Mouse (Mus musculus) embryonic fibroblast, embryonic 13.5 days (primary cell): Measurements from ENCODE around the gene Specc1. TPM values are rescaled to one million over a fixed set of nuclear protein-coding genes. Genes with fewer than 3 reads are reported as not detected.

Source experiments
- H3K27ac ChIP-seq: 2 replicates; pipeline ENCODE4 v1.5.1; 2012; ENCODE audit warnings: low read length, control low read depth, inconsistent platforms; ENCODE audit not compliant: insufficient read depth
- H3K4me1 ChIP-seq: 2 replicates; pipeline ENCODE4 v1.6.1; 2011; ENCODE audit warnings: low read length; ENCODE audit not compliant: control insufficient read depth, insufficient read depth
- H3K4me3 ChIP-seq: 2 replicates; pipeline ENCODE4 v1.5.1; 2011; ENCODE audit warnings: mild to moderate bottlenecking, control low read depth, low read length; ENCODE audit not compliant: insufficient read depth
- CTCF ChIP-seq: IDR thresholded peaks from 2 replicates; pipeline ENCODE4 v1.5.1; 2011; ENCODE audit warnings: mild to moderate bottlenecking, control low read depth, low read length, moderate library complexity, borderline replicate concordance; ENCODE audit not compliant: insufficient read depth
- POLR2A ChIP-seq: IDR thresholded peaks from 2 replicates; pipeline ENCODE4 v1.6.1; 2011; ENCODE audit warnings: low read depth, mild to moderate bottlenecking, control low read depth, low read length, moderate library complexity
- polyA plus RNA-seq: library from polyadenylated mRNA; stranded (reverse); fragments of >200 nt; gene quantifications from 2 replicates; pipeline ENCODE4 v1.2.4, GENCODE M21; 2011; ENCODE audit warnings: low read depth; ENCODE audit not compliant: missing spikeins, insufficient read length

Specc1 gene
- polyA plus RNA-seq, 1 experiment = 47.3 TPM

DNA sequence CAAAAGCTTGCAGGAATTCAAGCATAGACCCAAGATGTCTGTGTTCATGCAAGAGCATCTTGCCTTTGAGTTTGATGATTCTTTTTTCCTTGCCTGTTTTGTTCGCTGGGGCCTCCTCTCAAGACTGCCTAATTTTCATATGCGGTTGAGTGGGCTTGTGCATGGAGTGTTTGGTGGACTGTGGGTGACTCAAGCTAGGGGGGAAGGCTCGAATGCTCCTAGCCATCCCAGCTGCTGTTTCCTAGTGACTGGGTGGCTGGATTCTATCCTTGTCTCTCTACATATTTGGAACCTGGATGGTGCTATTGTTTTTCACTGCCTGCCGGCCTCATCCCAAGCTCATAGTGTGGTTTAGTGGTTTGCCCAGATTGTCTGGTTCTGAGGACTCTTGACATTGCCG, 8.0 kb downstream of the Specc1 start:
- TF ChIP-seq POLR2A (no peak), CTCF (no peak)
- H3K27ac ChIP-seq = no peak overlapping the region
- no peak overlapping the region for H3K4me3 ChIP-seq
- H3K4me1 ChIP-seq = no peaks in the 10 kb centered on the region

DNA sequence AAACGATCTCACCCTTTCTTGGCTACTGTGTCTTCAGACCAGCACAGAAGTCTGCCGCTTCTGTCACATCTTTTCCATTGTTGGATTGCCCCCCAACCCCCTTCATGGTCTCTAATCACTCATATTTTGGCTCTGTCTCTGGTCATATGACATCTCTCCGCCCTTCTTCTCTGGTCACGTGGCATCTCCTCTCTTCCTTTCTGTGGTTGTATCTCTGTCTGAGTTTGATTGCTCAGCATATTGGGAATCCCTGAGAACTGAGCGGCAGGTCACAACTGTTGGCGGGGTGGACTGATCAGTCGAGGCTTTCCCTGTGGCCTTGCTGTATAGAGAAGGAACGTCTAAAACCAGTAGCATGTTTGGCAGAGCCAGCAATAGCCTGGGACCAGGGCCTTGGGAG, 10.5 kb downstream of the Specc1 start:
- H3K27ac ChIP-seq = no peak overlapping the region
- H3K4me3 ChIP-seq = no peak overlapping the region
- H3K4me1 ChIP-seq = peaks cover 11% of the 10 kb centered on the region
- TF ChIP-seq POLR2A (no peak), CTCF (no peak)

DNA sequence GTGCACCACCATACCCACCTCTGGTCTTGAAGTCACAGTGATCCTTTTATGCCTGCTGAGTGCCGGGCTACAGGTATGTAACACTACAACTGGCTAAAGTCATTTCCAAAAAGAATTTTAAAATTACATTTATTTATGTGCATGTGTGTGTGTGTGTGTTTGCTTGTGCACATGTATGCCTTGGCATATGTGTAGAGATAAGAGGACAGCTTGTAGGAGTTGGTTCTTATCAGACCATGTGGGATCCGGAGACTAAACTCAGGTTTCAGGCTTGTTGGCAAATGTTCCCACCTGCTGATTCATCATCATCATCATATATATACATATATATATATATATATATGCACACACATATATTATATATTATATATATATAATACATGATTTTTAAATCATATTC, 12.3 kb downstream of the Specc1 start:
- Histone ChIP-seq H3K4me3 (no peak overlapping the region), H3K27ac (no peak overlapping the region), H3K4me1 (peaks cover 13% of the 10 kb centered on the region)
- TF ChIP-seq CTCF = no peak
- TF ChIP-seq POLR2A = no peak

DNA sequence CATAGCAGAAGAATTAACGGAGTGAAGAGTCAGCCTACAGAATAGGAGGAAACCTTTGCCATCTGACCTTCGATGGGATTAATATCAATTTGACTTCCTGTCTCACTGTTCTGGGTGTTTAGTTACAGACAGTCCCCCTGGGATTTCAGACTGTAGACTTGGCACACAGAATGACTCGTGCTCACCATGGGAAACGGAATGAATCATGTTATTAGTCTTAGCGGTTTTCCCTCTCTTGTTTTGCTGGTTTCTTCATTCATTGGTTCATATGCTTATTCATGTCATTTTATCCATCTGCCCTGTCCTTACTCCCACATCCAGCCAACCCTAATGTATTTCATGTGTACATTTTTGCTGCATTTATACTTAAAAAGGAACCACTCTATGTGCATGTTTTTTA, 14.3 kb downstream of the Specc1 start:
- peaks cover 18% of the 10 kb centered on the region for H3K4me1 ChIP-seq
- peak overlapping the region; percentile 51; the same call in 1 of the 2 replicates for H3K27ac ChIP-seq
- no peak overlapping the region for H3K4me3 ChIP-seq
- no peak for TF ChIP-seq POLR2A
- TF ChIP-seq CTCF = no peak

DNA sequence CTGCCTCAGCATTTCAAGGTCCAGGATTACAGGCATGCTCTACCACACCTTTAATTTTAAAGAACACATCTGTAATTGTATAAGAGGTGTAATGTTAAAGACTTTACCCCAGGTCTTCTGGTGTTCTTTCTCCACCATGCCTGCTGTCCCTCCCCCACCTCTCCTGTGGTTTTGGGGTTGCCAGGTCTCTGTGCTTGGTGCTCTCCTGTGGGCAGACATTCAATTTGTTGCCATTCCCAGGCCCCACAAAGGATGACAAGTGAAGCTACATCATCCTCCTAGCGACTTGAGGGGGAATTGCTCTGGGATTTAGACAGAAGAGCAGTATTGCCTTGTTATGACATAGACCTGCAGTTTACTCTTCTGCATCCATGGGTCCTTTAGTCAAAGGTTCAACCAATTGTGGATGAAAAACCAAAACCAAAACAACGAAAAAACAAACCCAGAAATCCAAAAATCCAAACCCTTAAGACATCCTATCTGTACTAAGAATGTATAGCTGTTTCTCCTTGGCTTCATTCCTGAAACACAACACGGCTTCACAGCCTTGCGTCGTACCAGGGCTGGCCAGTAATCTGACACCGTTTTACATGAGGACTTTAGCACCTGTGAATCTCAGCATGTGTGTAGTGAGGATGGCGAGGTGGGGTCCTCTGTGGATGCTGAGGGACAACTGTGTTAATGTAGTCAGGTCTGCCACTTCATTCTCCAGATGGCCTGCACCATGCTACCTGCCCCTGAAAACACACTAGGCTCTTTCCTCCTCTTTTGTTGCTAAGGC, 15.1 kb downstream of the Specc1 start:
- peaks cover 18% of the 10 kb centered on the region for H3K4me1 ChIP-seq
- TF ChIP-seq CTCF (no peak), POLR2A (no peak)
- peak overlapping the region; percentile 78; the same call in 1 of the 2 replicates for H3K27ac ChIP-seq
- no peak overlapping the region for H3K4me3 ChIP-seq

DNA sequence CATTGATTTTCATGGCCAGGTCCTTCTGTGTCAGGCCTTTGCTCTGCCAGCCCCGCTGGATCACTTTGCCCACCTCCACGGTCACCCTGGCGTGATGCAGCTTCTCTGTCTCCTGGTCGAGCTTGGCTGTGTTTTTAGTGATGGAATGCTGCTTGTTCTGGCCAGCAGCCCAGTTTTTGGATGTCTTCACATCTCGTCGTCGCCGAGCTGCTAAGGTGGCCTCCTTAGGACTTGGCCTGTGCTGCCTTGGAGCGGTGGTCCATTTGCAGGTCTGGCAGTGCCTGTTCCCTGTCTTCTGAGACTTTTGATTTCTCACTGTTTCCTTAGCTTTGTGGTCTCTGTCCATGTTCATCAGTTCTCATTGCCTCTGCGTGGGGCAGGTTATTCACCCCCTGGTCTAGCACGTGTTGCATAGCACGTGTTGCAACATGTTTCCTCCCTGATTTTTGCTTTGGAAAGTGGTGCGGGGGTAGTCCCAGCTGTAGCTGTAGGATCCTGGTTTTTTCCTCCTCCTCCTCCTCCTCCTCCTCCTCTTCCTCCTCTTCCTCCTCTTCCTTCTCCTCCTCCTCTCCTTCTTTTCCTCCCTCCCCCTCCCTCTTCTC, 17.6 kb downstream of the Specc1 start:
- Histone ChIP-seq H3K4me1 (peaks cover 18% of the 10 kb centered on the region), H3K4me3 (no peak overlapping the region), H3K27ac (no peak overlapping the region)
- TF ChIP-seq CTCF = no peak
- no peak for TF ChIP-seq POLR2A

DNA sequence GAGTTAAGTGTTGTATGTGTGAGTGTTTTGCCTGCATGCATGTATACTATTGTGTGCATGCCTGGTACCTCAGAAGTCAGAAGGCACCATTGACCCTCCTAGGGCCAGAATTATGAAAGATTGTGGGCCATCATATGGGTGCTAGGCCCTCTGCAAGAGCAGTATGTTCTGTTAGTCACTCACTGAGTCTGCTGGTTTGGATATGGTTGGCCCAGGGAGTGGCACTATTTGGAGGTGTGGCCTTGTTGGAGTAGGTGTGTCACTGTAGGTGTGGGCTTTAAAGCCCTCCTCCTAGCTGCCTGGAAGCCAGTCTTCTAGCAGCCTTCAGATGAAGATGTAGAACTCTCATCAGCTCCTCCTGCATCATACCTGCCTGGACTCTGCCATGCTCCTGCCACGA, 19.2 kb downstream of the Specc1 start:
- H3K27ac ChIP-seq = no peak overlapping the region
- peaks cover 16% of the 10 kb centered on the region for H3K4me1 ChIP-seq
- H3K4me3 ChIP-seq = no peak overlapping the region
- TF ChIP-seq POLR2A (no peak), CTCF (no peak)

DNA sequence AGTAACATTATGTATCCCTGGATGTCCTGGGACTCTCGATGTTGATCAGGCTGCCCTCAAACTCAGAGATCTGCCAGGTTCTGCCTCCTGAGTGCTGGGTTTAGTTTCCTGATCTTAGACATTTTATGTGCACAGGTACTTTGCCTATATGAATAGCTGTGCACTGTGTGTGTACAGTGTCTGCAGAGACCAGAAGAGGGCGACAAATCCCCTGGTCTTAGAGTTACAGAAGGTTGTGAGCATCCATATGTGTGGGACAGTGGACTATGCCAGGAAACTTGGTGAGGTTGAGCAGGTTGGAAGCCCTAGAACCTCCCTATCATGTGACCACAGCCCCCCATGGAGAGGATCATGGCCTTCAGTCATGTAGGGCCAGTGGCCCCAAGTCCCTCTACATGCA, 24.7 kb downstream of the Specc1 start:
- H3K4me3 ChIP-seq = no peak overlapping the region
- TF ChIP-seq CTCF = no peak
- TF ChIP-seq POLR2A = no peak
- no peak overlapping the region for H3K27ac ChIP-seq
- H3K4me1 ChIP-seq = no peaks in the 10 kb centered on the region

DNA sequence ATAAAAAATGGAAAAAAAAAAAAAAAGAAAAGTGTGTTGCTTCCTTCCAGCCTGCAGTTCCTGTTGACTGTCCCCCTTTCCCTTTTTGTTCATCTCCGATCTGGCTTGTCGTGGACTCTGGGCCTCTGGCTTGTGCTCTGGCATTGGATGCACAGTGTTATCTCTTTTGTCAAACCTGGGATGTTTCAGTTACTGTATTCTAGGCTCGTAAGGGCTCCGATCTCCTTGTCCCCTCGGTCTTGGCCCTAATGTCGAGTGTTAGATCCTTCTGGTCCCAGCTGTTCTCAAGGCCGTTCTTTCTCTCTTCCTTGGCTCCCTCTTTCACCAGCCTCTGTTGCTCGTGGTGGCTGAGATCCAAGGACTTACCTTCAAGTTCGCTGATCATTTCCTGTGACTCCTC, 26.3 kb downstream of the Specc1 start:
- Histone ChIP-seq H3K27ac (no peak overlapping the region), H3K4me3 (no peak overlapping the region), H3K4me1 (no peaks in the 10 kb centered on the region)
- TF ChIP-seq CTCF (no peak), POLR2A (no peak)

DNA sequence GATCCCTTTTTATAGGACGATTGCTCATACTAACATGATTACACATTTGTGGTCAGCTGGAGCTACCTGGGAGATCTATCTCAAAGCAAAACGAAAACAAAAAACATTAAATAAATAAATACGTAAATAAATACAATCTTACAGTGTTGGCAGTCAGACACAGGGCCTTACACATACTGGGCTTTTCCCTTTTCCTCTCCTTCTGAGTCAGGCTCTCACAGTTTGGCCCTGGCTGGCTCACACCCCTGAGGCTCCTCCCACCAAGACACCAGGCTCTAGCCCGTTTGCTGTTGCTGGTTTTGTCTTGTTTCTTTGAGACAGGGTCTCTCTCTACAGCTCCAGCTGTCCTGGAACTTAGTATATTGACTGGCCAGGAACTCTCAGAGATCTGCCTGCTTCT, 30.4 kb downstream of the Specc1 start:
- Histone ChIP-seq H3K4me1 (no peaks in the 10 kb centered on the region), H3K27ac (no peak overlapping the region), H3K4me3 (no peak overlapping the region)
- no peak for TF ChIP-seq CTCF

DNA sequence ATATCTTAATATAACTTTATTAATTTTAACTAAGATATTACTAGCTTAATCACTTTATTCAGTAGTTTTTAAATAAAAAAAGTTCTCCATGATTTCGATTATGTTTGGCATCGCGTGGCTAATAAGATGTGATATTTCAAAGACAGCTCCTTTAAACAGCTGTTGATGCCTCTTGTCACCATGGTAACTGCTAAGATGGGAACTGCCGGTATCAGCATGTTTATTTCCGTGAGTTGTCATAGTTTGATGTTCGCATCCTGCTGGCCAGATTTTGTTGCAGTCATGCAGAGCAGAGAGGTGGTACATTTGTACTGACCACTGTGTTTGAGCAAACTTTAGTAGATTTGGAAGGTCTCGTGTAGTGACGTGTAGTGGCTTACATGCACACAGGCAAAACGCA, 33.1 kb downstream of the Specc1 start:
- H3K4me3 ChIP-seq = no peak overlapping the region
- TF ChIP-seq POLR2A (no peak), CTCF (no peak)
- H3K27ac ChIP-seq = no peak overlapping the region
- no peaks in the 10 kb centered on the region for H3K4me1 ChIP-seq
